Mouse (Mus musculus) forebrain, embryonic 14.5 days (tissue): ENCODE results near the gene Cpeb4. TPM values are rescaled to one million over a fixed set of nuclear protein-coding genes. Genes with fewer than 3 reads are reported as not detected.
"Not testable (repeated sequence)": the region's sequence is repeated elsewhere in the genome, so short reads cannot be mapped to it uniquely, and the experiment has no call there.

Experiments used
- ATAC-seq: fragments of 200-750 bp; cut with Nextera tagmentation; 2 replicates; pipeline ENCODE4 v1.8.0; 2017; ENCODE audit warnings: mild to moderate bottlenecking, moderate library complexity
- DNase-seq: peaks from one replicate; pipeline ENCODE4 v3.0.0-alpha.2; 2015; ENCODE audit warnings: low spot score
- H3K27ac ChIP-seq: fragments of 300-500 bp; sonication (generic); 2 replicates; pipeline ENCODE4 v1.5.1; 2014; ENCODE audit warnings: low read depth, mild to moderate bottlenecking, control low read depth, low read length, moderate library complexity
- H3K27me3 ChIP-seq: fragments of 300-500 bp; sonication (generic); replicated peaks from 2 replicates; pipeline ENCODE4 v1.6.1; 2014; ENCODE audit warnings: low read length, control low read depth, mixed read lengths; ENCODE audit not compliant: control insufficient read depth, insufficient read depth
- H3K36me3 ChIP-seq: fragments of 300-500 bp; sonication (generic); 2 replicates; pipeline ENCODE4 v1.6.1; 2014; ENCODE audit warnings: low read length, control low read depth; ENCODE audit not compliant: control insufficient read depth, insufficient read depth
- H3K4me1 ChIP-seq: fragments of 300-500 bp; sonication (generic); 2 replicates; pipeline ENCODE4 v1.6.1; 2014; ENCODE audit warnings: antibody characterized with exemption, low read length, control low read depth; ENCODE audit not compliant: control insufficient read depth, insufficient read depth
- H3K4me2 ChIP-seq: fragments of 300-500 bp; sonication (generic); 2 replicates; pipeline ENCODE4 v1.6.1; 2014; ENCODE audit warnings: mild to moderate bottlenecking, control low read depth, low read length
- H3K4me3 ChIP-seq: fragments of 300-500 bp; sonication (generic); 2 replicates; pipeline ENCODE4 v1.5.1; 2014; ENCODE audit warnings: low read depth, low read length, control low read depth
- H3K9ac ChIP-seq: fragments of 300-500 bp; sonication (generic); 2 replicates; pipeline ENCODE4 v1.6.1; 2014; ENCODE audit warnings: mild to moderate bottlenecking, low read length, control low read depth, moderate library complexity
- H3K9me3 ChIP-seq: fragments of 300-500 bp; sonication (generic); replicated peaks from 2 replicates; pipeline ENCODE4 v1.6.1; 2016; ENCODE audit warnings: low read length, control low read depth, mixed read lengths; ENCODE audit not compliant: control insufficient read depth
- WGBS: fragments of 180-500 bp; shearing (Covaris S2); extraction: QIAGEN DNeasy Blood & Tissue Kit; methylation state at CpG from one replicate; pipeline ENCODE4 v1.1.7; 2014; 5-methylcytosine and 5-hydroxymethylcytosine counted together
- polyA plus RNA-seq: library from polyadenylated mRNA; unstranded; fragments of >200 nt; fragmentation: Nextera tagmentation; extraction: Ambion mirVana; gene quantifications from 2 replicates; pipeline ENCODE4 v1.2.1, GENCODE M21; 2014

The Cpeb4 gene
- polyA plus RNA-seq, 1 experiment from 2014 or later: 18.5 TPM

GRCm38 (mm10) chr11:31965256-31966134 lies 93.5 kb downstream of the Cpeb4 start, which contains the start of gene 4930524B15Rik:
Gene 4930524B15Rik, plus strand, starts transcription at chr11:31965592.
- no peaks in the 10 kb centered on the region for H3K27me3 ChIP-seq
- ATAC-seq (peak; percentile 66), DNase-seq (peak; percentile 51)
- WGBS: 58% methylated on average over 49 of the region's 49 CpGs
- H3K4me2 ChIP-seq: peak within 1 kb of the TSS; percentile 42
- peak within 1 kb of the TSS; percentile 51 for H3K9ac ChIP-seq
- no peaks in the 10 kb centered on the region for H3K36me3 ChIP-seq
- H3K9me3 ChIP-seq: no peaks in the 10 kb centered on the region
- no peaks in the 10 kb centered on the region for H3K4me1 ChIP-seq
- H3K4me3 ChIP-seq: peak within 1 kb of the TSS; percentile 19
- H3K27ac ChIP-seq: no peak within 1 kb of the TSS

GRCm38 (mm10) chr11:31974132-31974531 lies 102.1 kb downstream of the Cpeb4 start:
- ATAC-seq (no peak), DNase-seq (no peak)
- Histone ChIP-seq H3K4me1 (no peaks in the 10 kb centered on the region), H3K4me2 (no peak overlapping the region), H3K27me3 (no peaks in the 10 kb centered on the region), H3K9ac (no peak overlapping the region), H3K27ac (no peak overlapping the region), H3K9me3 (no peaks in the 10 kb centered on the region), H3K36me3 (no peaks in the 10 kb centered on the region), H3K4me3 (no peak overlapping the region)
- 84% methylated on average over 4 of the region's 4 CpGs for WGBS

- WGBS: 70% methylated on average over 8 of the region's 8 CpGs
These were observed 102.8 kb downstream of the Cpeb4 start for GRCm38 (mm10) chr11:31974826-31975225.

GRCm38 (mm10) chr11:31975678-31976077 lies 103.7 kb downstream of the Cpeb4 start:
- ATAC-seq: no peak
- H3K4me1 ChIP-seq: no peaks in the 10 kb centered on the region
- WGBS: 85% methylated on average over 5 of the region's 5 CpGs

More at GRCm38 (mm10) chr11:31974826-31975225, 102.8 kb downstream of the Cpeb4 start:
- Histone ChIP-seq H3K4me3 (no peak overlapping the region), H3K9me3 (no peaks in the 10 kb centered on the region), H3K9ac (no peak overlapping the region), H3K27me3 (no peaks in the 10 kb centered on the region), H3K36me3 (no peaks in the 10 kb centered on the region), H3K4me2 (no peak overlapping the region), H3K4me1 (no peaks in the 10 kb centered on the region), H3K27ac (no peak overlapping the region)
- DNase-seq (no peak), ATAC-seq (no peak)

GRCm38 (mm10) chr11:31976137-31976536 lies 104.1 kb downstream of the Cpeb4 start:
- Histone ChIP-seq H3K36me3 (no peaks in the 10 kb centered on the region), H3K4me1 (no peaks in the 10 kb centered on the region), H3K9ac (no peak overlapping the region), H3K9me3 (no peaks in the 10 kb centered on the region), H3K27me3 (no peaks in the 10 kb centered on the region), H3K4me2 (no peak overlapping the region), H3K27ac (no peak overlapping the region), H3K4me3 (no peak overlapping the region)
- 81% methylated on average over 5 of the region's 5 CpGs for WGBS
- DNase-seq (no peak), ATAC-seq (no peak)

More at GRCm38 (mm10) chr11:31975678-31976077, 103.7 kb downstream of the Cpeb4 start:
- Histone ChIP-seq H3K27me3 (no peaks in the 10 kb centered on the region), H3K4me2 (no peak overlapping the region), H3K27ac (no peak overlapping the region), H3K4me3 (no peak overlapping the region), H3K36me3 (no peaks in the 10 kb centered on the region), H3K9ac (no peak overlapping the region), H3K9me3 (no peaks in the 10 kb centered on the region)
- no peak for DNase-seq

GRCm38 (mm10) chr11:31980089-31980488 lies 108.1 kb downstream of the Cpeb4 start:
- H3K27ac ChIP-seq, H3K36me3 ChIP-seq, H3K27me3 ChIP-seq, H3K4me1 ChIP-seq, H3K4me3 ChIP-seq, H3K9me3 ChIP-seq, DNase-seq, H3K4me2 ChIP-seq, ATAC-seq, H3K9ac ChIP-seq: not testable (repeated sequence)
- 84% methylated on average over 5 of the region's 5 CpGs for whole genome bisulfite sequencing

GRCm38 (mm10) chr11:31981830-31982229 lies 109.8 kb downstream of the Cpeb4 start:
- WGBS: 91% methylated on average over 7 of the region's 7 CpGs
- no peak overlapping the region for H3K4me3 ChIP-seq
- no peaks in the 10 kb centered on the region for H3K9me3 ChIP-seq
- no peak overlapping the region for H3K9ac ChIP-seq
- no peaks in the 10 kb centered on the region for H3K27me3 ChIP-seq
- no peaks in the 10 kb centered on the region for H3K36me3 ChIP-seq
- H3K4me2 ChIP-seq: no peak overlapping the region
- H3K27ac ChIP-seq: no peak overlapping the region
- DNase-seq (no peak), ATAC-seq (no peak)
- no peaks in the 10 kb centered on the region for H3K4me1 ChIP-seq

- not testable (repeated sequence) for H3K36me3 ChIP-seq, H3K4me1 ChIP-seq, ATAC-seq, H3K27ac ChIP-seq, H3K9ac ChIP-seq, DNase-seq, H3K4me3 ChIP-seq, H3K27me3 ChIP-seq, H3K4me2 ChIP-seq, H3K9me3 ChIP-seq
- 87% methylated on average over 13 of the region's 13 CpGs for WGBS
These were observed 110.4 kb downstream of the Cpeb4 start for GRCm38 (mm10) chr11:31982247-31982943.

- Histone ChIP-seq H3K4me2 (no peak overlapping the region), H3K4me3 (no peak overlapping the region), H3K27ac (no peak overlapping the region), H3K36me3 (no peaks in the 10 kb centered on the region), H3K9ac (no peak overlapping the region), H3K27me3 (no peaks in the 10 kb centered on the region), H3K4me1 (no peaks in the 10 kb centered on the region), H3K9me3 (no peaks in the 10 kb centered on the region)
- ATAC-seq (no peak), DNase-seq (no peak)
These were observed 111.2 kb downstream of the Cpeb4 start for GRCm38 (mm10) chr11:31983249-31983648.
